In the genomic region with DNA sequence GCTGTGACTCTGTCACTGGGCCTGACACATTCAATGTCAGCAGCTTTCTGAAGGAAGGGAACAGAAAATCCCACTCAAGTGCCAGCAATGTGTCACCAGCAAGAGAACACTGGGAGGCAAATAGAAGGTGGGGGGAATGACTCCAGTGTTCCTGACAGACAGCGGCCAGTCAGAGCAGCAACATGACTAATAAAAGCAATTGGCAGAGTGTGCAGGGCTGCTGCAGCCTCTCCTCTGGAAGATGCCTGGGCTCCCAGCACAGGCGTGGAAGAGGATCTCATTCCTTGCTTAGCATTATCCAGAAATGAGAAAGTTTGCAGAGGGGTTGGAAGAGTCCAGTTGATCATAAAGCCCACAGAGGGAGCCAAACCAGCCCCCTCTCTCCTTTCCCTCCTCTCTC, we compare ENCODE assay signal across 21 mouse cellular contexts.
DNase-seq lines count a peak whose midpoint lies in the region; ATAC-seq lines count a peak whose summit lies in the region.
"Had no signal": no experiment of that assay in that cellular context is flagged by ENCODE, and none has a peak within 500 bp of the region (broad histone marks: within the 10 kb centered on the region; RNA-seq: fewer than 3 reads in every experiment).

No protein-coding gene starts in this region.

- H3K27ac ChIP-seq in heart, embryonic 11.5 days (ENCODE audit: low read depth, low read length), result no peak overlapping the region
- peak overlapping the region; percentile 27; the same call in 1 of the 2 replicates for H3K27ac ChIP-seq in heart, embryonic 15.5 days
- H3K27ac ChIP-seq in midbrain, embryonic 15.5 days, result no peak overlapping the region
- H3K27ac ChIP-seq: embryonic facial prominence, embryonic 15.5 days; hindbrain, embryonic 14.5 days; left cerebral cortex, adult 2 months; liver, embryonic 13.5 days; macrophage; midbrain, embryonic 10.5 days; stomach, postnatal 0 days had no signal

- no peak overlapping the region for H3K4me3 ChIP-seq in heart, embryonic 11.5 days (ENCODE audit: low read depth, low read length)
- H3K4me3 ChIP-seq in heart, embryonic 15.5 days, result no peak overlapping the region
- no peak overlapping the region for H3K4me3 ChIP-seq in midbrain, embryonic 15.5 days
- H3K4me3 ChIP-seq: embryonic facial prominence, embryonic 15.5 days; left cerebral cortex, adult 2 months; liver, embryonic 13.5 days; midbrain, embryonic 10.5 days had no signal

- DNase-seq in embryo, embryonic 10 days (ENCODE audit: low spot score), result peak; percentile 21
- no peak for DNase-seq in embryo, embryonic 11 days
- peak; percentile 3 for DNase-seq in heart, adult 8-10 months (ENCODE audit: low spot score)
- peak; percentile 65 for DNase-seq in Muller cell, postnatal 12 days (ENCODE audit: inconsistent ontology term)
- no peak for DNase-seq in thymus, postnatal 25 days
- DNase-seq: cerebellum, adult 11 months; gastrocnemius, postnatal 10 days; kidney, adult 9 months; liver, embryonic 13.5 days; retina, postnatal 1 day; right cerebral cortex, postnatal 4 days had no signal

- no peak overlapping the region for H3K9ac ChIP-seq in heart, embryonic 11.5 days (ENCODE audit: low read depth, low read length)
- no peak overlapping the region for H3K9ac ChIP-seq in heart, embryonic 15.5 days
- H3K9ac ChIP-seq in midbrain, embryonic 15.5 days, result no peak overlapping the region
- H3K9ac ChIP-seq: embryonic facial prominence, embryonic 15.5 days; hindbrain, embryonic 14.5 days; liver, embryonic 13.5 days had no signal

- WGBS in heart, embryonic 11.5 days (ENCODE audit: insufficient replicate concordance), result 44% methylated on average over 2 of the region's 2 CpGs
- WGBS in heart, embryonic 15.5 days, result 39% methylated on average over 2 of the region's 2 CpGs
- WGBS in midbrain, embryonic 15.5 days, result 68% methylated on average over 2 of the region's 2 CpGs

- H3K9me3 ChIP-seq in heart, embryonic 11.5 days (replicated peaks; ENCODE audit: control insufficient read depth, low read length), result no peaks in the 10 kb centered on the region
- H3K9me3 ChIP-seq in heart, embryonic 15.5 days (replicated peaks), result no peaks in the 10 kb centered on the region
- no peaks in the 10 kb centered on the region for H3K9me3 ChIP-seq in midbrain, embryonic 15.5 days
- H3K9me3 ChIP-seq: embryonic facial prominence, embryonic 15.5 days; liver, embryonic 13.5 days; midbrain, embryonic 10.5 days had no signal

- no peaks in the 10 kb centered on the region for H3K36me3 ChIP-seq in heart, embryonic 11.5 days (ENCODE audit: control insufficient read depth, insufficient read depth, low read length)
- no peaks in the 10 kb centered on the region for H3K36me3 ChIP-seq in heart, embryonic 15.5 days
- no peaks in the 10 kb centered on the region for H3K36me3 ChIP-seq in midbrain, embryonic 15.5 days (replicated peaks)
- H3K36me3 ChIP-seq: embryonic facial prominence, embryonic 15.5 days; liver, embryonic 13.5 days; midbrain, embryonic 10.5 days had no signal

- H3K4me2 ChIP-seq in heart, embryonic 11.5 days, result no peak overlapping the region
- H3K4me2 ChIP-seq in heart, embryonic 15.5 days, result no peak overlapping the region
- no peak overlapping the region for H3K4me2 ChIP-seq in midbrain, embryonic 15.5 days
- H3K4me2 ChIP-seq: embryonic facial prominence, embryonic 15.5 days; hindbrain, embryonic 14.5 days; liver, embryonic 13.5 days had no signal

- ATAC-seq in heart, embryonic 11.5 days (replicated peaks; ENCODE audit: insufficient number of reproducible peaks, low FRiP score, low TSS enrichment), result no peak
- peak; percentile 50; the same call in 1 of the 2 replicates for ATAC-seq in heart, embryonic 15.5 days (replicated peaks; ENCODE audit: insufficient number of reproducible peaks, insufficient read depth, low FRiP score, low read depth)
- no peak for ATAC-seq in midbrain, embryonic 15.5 days (replicated peaks)

- H3K4me1 ChIP-seq in heart, embryonic 11.5 days (ENCODE audit: control insufficient read depth, insufficient read depth, low read length), result no peaks in the 10 kb centered on the region
- peaks cover 9% of the 10 kb centered on the region for H3K4me1 ChIP-seq in heart, embryonic 15.5 days (replicated peaks)
- H3K4me1 ChIP-seq in midbrain, embryonic 15.5 days, result no peaks in the 10 kb centered on the region
- H3K4me1 ChIP-seq: embryonic facial prominence, embryonic 15.5 days; liver, embryonic 13.5 days had no signal

- H3K27me3 ChIP-seq in heart, embryonic 11.5 days (ENCODE audit: control insufficient read depth, insufficient read depth, low read length), result no peaks in the 10 kb centered on the region
- H3K27me3 ChIP-seq in heart, embryonic 15.5 days, result no peaks in the 10 kb centered on the region
- H3K27me3 ChIP-seq in midbrain, embryonic 15.5 days (replicated peaks), result no peaks in the 10 kb centered on the region
- H3K27me3 ChIP-seq: CH12.LX; embryonic facial prominence, embryonic 15.5 days; liver, embryonic 13.5 days had no signal

Comparison
In these comparisons a context has a peak if more than half of its experiments do, and no peak if none do; other contexts are left out.
1. DNase-seq: peak in embryo, embryonic 10 days (single experiment), heart, adult 8-10 months (single experiment) and Muller cell, postnatal 12 days (single experiment); none in embryo, embryonic 11 days (single experiment) and thymus, postnatal 25 days (single experiment).